12 mouse cellular contexts compared by ENCODE assay signal in the genomic region with DNA sequence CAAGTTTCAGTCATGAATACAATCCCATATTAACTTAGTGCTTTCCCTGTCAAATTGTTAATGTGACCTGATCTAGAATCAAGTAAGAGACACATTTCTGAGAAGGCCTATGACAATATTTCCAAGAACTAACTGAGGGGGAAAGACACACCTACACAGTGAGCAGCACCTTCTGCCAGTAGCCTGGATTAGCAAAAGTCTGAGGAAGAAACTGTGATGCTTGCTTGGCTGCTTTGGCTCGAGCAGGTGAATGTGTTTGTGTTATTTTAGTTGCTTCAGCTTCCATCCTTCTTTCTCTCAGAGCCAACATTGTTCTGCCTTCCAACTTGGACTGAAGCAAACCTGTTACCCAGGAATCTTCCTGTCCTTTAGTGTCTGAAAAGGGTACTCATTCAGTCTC.
"Had no signal": no experiment of that assay in that cellular context is flagged by ENCODE, and none has a peak within 500 bp of the region (broad histone marks: within the 10 kb centered on the region; RNA-seq: fewer than 3 reads in every experiment).

No protein-coding gene starts in this region.

- DNase-seq: forebrain, postnatal 0 days; gastrocnemius, postnatal 14 days; gastrocnemius, postnatal 36 days; heart, adult 18-20 months; heart, postnatal 10 days; heart, postnatal 4 days; kidney, adult 18-20 months; kidney, adult 8-10 months; kidney, postnatal 10 days; kidney, postnatal 25 days; kidney, postnatal 4 days; liver had no signal
